Mouse (Mus musculus): ENCODE results near the gene Zfx.

The Zfx gene

GRCm38 (mm10) chrX:94060751-94061150 lies 62.8 kb downstream of the Zfx start:
- DNase-seq (ENCODE audit: low spot score), result no peak

- DNase-seq (ENCODE audit: low spot score), result no peak
Measured at GRCm38 (mm10) chrX:94058748-94059147, 64.8 kb downstream of the Zfx start.

GRCm38 (mm10) chrX:94049048-94049447 lies 74.5 kb downstream of the Zfx start:
- DNase-seq (ENCODE audit: low spot score), result no peak

- no peak for DNase-seq (ENCODE audit: low spot score)
Measured at GRCm38 (mm10) chrX:94048048-94048447, 75.5 kb downstream of the Zfx start.

- DNase-seq (ENCODE audit: low spot score), result no peak
Measured at GRCm38 (mm10) chrX:94047381-94047780, 76.1 kb downstream of the Zfx start.

- no peak for DNase-seq (ENCODE audit: low spot score)
Measured at GRCm38 (mm10) chrX:94032937-94033336, 90.6 kb downstream of the Zfx start.

GRCm38 (mm10) chrX:94030081-94030480 lies 93.4 kb downstream of the Zfx start:
- no peak for DNase-seq (ENCODE audit: low spot score)
